Mouse (Mus musculus) central nervous system, embryonic 14 days (tissue): Measurements from ENCODE around the gene Olfr849. TPM values are rescaled to one million over a fixed set of nuclear protein-coding genes. Genes with fewer than 3 reads are reported as not detected.

Experiments used
- polyA plus RNA-seq: library from polyadenylated mRNA; depleted of rRNA; stranded (reverse); fragments of >200 nt; gene quantifications from 2 replicates; pipeline ENCODE4 v1.2.3, GENCODE M21; 2012; rRNA removed

Gene Olfr849
- not detected in 2 replicates for polyA plus RNA-seq

DNA sequence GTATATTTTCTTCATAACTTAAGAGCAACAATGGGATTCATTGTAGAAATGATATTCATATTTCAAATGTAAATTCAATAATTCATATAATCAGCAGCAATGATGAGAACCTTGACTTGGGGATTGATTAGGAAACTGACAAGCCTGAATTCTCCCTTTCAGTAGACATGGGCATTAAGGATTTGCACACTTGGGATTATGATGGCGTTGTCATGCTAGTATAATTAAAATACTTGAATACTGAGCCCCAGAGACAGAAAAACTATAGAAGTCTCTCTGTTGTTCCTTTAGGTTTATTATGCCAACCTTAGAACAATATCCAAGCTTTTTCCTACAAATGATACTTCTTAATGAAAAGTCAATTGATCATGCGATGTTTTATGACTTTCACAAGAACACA is at the start of gene Olfr849:
Gene Olfr849 (plus strand): TSS at position 301 of the 400 bp plus-strand sequence.

DNA sequence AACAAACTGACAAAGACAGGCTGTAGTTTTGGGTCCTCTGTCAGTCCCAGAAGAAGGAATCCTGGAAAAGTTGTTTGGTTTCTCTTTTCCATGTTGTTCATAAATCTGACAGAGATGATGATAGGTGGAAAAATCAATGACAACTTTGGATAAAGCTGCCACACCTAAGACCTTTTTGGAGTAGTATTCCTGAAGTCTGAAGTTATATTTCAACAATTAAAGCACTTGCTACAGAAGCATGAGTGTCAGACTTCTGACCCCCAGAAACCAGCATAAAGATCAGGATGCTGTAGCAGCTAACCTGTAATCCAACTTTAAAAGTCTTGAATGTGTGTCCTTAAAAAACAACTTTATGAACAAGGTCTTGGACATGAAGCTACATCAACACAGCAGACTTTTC is 38.1 kb downstream of the Olfr849 start, which contains the start of gene Olfr850:
Gene Olfr850 (minus strand): TSS at position 101 of the 400 bp plus-strand sequence.

DNA sequence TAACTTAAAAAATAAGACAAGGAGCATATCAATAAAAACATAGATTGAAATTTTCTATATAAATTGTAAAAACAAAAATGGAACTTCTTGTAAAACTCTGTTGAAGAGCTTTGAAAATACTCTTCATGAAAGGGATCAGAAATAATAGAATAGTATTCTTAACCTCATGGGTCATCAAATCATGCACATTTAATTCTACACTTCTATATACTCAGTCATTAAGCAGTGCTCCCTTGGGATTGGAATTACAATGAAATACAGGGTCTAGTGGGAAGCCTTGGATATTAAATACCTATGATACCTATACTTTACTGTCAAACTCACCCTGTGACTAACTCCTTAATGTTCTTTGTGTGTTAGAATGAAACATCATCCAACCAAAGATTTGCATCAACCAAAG is 52.9 kb downstream of the Olfr849 start, which contains the start of gene Olfr851:
Gene Olfr851 (plus strand): TSS at position 301 of the 400 bp plus-strand sequence.

Other genes starting within 250 kb of the Olfr849 start
- gene Olfr843, start 188.3 kb upstream of the Olfr849 start, polyA plus RNA-seq: not detected in 2 replicates
- gene Olfr844, start 123.9 kb upstream of the Olfr849 start, polyA plus RNA-seq: not detected in 2 replicates
- gene Olfr845, start 103.8 kb upstream of the Olfr849 start, polyA plus RNA-seq: not detected in 2 replicates
- not detected in 2 replicates for gene Olfr846, start 76.3 kb upstream of the Olfr849 start, polyA plus RNA-seq
- not detected in 2 replicates for gene Olfr847, start 61.6 kb upstream of the Olfr849 start, polyA plus RNA-seq
- not detected in 2 replicates for gene Olfr850, start 38.0 kb downstream of the Olfr849 start, polyA plus RNA-seq
- gene Olfr851, start 53.0 kb downstream of the Olfr849 start, polyA plus RNA-seq: not detected in 2 replicates
- not detected in 2 replicates for gene Olfr853, start 100.8 kb downstream of the Olfr849 start, polyA plus RNA-seq
- gene Olfr854, start 127.1 kb downstream of the Olfr849 start, polyA plus RNA-seq: not detected in 2 replicates
- gene Olfr855, start 142.4 kb downstream of the Olfr849 start, polyA plus RNA-seq: not detected in 2 replicates
- 31.1 and 34.0 TPM in 2 replicates for gene Zfp317, start 181.8 kb downstream of the Olfr849 start, polyA plus RNA-seq